Mouse (Mus musculus) right cerebral cortex, adult 18-20 months (tissue): ENCODE data around the gene BC028528.
"Not testable (repeated sequence)": the region's sequence is repeated elsewhere in the genome, so short reads cannot be mapped to it uniquely, and the experiment has no call there.

Experiments
- DNase-seq: peaks from one replicate; pipeline ENCODE4 v3.0.0; 2022; ENCODE audit warnings: mixed read lengths

BC028528 gene

DNA sequence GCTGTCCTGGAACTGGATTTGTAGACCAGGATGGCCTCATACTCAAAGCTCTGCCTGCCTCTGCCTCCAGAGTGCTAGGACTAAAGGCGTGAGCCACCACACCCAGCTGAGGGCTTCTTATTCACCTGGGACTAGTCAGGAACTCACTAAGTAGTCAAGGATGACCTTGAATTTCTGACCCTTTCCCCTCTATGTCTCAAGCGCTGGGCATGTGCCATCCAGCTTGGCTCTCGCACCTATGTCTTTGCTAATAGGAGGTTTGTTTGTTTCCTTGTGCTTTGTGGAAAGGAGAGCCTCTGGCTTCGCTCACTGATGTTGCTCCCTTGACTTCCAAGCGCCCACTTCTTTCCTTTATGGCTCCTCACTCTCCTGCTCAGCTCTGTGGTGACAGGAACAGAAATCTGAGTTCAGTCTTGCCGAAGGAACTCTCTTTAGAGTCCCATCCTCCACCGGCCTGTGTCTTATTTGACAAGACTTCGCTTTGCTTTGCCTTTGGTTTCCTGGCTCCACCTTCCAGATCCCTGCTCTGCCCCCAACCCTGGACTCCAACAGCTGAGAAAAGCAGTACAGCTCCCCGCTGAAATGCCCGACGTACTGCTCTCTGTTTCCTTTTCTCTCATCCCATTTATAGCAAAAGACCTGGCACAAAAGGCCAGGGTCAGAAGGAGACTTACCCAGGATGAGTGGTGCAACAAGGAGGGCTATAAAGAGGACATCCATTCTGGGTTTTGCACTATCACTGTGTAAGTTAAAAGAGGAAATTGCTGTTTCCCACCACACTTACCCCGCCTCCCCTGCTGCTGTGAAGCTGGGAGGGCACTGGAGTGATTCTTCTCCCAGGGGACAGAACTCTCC lies at the start of gene BC028528:
Gene BC028528, minus strand, starts transcription at position 795 of the 855 bp plus-strand sequence.
- no peak for DNase-seq

DNA sequence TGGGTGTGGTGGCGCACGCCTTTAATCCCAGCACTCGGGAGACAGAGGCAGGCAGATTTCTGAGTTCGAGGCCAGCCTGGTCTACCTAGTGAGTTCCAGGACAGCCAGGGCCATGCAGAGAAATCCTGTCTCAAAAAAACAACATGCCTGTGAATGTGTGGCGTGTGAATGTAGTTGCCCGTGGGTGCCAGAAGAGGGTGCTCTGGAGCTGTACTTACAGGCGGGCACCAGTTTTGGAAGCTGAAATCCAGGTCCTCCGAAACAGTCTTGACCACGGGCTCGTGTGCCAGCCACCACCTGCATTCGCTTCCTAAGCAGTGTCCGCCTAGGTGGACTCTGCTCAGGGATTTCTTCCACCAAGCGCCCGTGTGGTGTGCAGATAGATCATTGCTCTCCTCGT lies 47.0 kb upstream of the BC028528 start:
- DNase-seq: no peak

DNA sequence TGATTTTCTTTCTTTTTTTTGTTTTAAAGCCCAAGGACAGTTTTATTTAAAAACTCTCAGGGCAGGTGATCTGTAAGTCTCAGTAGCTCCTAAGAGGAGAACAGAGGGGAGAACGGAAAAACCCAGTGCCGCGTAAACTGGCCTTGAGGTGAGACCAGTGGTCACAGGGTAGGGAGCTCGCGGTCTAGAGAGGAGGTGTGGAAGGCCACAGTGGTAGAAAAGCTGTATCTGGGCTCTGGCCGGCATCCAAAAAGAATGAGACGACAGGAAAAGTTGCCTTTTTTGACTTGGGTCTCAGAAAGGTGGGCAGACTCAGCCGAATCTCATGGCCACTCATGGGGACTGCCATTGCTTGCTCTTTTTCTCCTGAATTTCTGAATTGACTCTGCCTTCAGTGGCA lies 46.4 kb upstream of the BC028528 start:
- no peak for DNase-seq

DNA sequence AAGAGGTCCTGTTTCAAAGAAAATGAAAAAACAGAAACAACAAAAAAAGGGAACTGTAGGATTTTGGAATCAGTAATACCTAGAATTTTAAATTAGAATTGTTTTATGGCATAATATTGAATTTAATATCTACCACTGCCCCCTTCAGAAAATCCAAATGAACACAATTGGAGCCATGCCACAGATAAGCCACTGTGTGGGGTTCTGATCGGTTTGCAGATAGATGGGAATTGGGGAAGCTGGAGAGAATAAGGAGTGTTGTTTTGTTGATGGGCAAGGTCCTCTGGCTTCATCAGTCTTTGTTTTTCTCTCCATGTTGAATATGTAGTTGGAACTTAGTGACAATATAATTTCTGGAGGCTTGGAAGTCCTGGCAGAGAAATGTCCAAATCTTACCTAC lies 42.6 kb upstream of the BC028528 start:
- no peak for DNase-seq

DNA sequence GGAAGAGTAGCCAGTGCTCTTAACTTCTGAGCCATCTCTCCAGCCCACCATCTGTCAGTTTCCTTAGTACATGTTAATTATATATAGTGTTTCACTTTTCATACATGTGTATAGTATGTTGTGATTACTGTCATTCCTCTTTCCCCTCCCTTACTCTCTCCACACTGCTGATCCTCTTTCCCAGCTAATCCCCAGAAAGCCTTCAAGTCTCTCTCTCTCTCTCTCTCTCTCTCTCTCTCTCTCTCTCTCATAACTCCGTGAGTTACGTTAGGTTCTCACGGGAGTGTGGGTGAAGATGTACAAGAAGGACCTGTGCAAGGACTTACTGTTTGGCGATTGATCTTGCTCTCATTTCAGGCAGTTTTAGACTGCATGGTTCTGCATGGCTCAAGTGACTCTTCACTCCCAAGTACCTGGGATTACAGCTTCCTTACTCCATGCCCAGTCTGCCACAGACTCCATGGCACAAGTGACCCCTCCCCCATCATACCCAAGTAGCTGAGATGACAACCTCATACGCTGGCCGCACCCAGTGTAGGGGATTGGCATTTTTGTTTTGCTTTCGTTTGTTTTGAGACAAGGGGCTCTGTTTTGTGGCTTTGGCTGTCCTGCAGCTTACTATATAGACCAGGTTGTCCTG lies 41.4 kb upstream of the BC028528 start:
- DNase-seq: no peak

DNA sequence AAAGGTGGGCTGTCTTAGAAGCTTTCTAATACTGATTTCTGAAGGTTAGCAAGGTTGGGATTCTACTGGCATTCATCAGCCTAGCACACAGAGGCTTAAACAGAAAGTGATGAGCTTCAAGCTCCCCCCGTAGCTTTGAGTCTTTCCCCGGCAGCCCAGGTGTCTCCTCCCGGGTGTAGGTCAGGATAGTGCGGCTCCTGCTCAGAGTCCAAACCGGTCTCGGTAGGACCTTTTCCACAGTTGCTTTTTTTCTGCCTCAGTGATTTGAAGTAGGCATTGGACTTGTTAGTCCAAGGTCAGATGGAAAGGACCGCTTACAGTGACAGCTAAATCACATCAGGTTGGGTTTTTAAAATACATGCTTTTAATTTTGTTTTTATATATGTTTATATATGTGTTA lies 40.8 kb upstream of the BC028528 start:
- no peak for DNase-seq

DNA sequence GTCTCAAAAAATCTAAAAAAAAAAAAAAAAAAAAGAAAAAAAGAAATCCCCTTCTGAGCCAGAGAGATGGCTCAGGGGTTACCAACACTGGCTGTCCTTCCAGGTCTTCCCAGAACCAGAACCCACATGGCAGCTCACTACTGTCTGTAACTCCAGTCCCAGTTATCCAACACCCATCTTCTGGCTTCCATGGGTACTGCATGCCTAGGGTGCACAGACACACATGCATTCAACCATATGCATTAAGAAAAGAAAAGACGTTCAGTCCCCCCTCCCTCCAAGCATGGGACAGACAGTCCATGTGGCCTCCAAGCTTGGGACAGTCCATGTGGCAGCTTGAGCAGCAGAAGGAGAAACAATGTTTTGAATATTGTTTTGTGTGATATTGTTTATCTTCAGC lies 40.4 kb upstream of the BC028528 start:
- no peak for DNase-seq

DNA sequence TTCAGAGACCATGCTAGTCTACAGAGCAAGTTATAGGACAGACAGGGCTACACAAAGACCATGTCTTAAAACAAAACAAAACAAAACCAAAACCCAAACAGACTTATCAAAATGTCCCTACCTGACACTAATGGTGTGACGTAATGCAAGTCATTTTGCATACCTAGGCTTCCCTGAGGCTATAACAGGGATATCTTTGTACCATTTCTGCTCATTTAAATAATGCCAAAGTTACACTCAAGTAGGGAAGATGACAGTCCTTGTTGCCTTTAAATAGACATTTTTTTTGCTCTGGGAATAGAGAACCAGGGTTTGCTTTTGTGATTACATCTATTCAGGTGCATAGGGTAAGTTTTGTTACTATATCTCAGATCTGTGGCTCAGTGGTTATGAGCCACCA lies 39.7 kb upstream of the BC028528 start:
- DNase-seq: no peak

DNA sequence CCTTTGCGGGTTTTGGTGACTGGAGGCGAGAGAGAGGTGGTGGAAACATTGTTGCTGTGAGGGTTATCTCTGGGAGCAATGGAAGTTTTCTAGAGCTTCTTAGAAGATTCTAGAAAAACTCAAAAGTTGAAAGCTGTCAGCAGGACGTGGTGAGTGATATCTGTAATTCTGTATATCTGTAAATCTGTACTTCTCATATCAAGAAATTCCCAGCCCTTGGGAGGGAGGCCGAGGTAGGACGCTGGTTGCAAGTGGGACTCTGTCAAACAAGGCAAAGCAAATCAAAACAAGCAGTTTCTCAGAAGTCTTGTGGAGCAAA lies 38.6 kb upstream of the BC028528 start:
- no peak for DNase-seq

DNA sequence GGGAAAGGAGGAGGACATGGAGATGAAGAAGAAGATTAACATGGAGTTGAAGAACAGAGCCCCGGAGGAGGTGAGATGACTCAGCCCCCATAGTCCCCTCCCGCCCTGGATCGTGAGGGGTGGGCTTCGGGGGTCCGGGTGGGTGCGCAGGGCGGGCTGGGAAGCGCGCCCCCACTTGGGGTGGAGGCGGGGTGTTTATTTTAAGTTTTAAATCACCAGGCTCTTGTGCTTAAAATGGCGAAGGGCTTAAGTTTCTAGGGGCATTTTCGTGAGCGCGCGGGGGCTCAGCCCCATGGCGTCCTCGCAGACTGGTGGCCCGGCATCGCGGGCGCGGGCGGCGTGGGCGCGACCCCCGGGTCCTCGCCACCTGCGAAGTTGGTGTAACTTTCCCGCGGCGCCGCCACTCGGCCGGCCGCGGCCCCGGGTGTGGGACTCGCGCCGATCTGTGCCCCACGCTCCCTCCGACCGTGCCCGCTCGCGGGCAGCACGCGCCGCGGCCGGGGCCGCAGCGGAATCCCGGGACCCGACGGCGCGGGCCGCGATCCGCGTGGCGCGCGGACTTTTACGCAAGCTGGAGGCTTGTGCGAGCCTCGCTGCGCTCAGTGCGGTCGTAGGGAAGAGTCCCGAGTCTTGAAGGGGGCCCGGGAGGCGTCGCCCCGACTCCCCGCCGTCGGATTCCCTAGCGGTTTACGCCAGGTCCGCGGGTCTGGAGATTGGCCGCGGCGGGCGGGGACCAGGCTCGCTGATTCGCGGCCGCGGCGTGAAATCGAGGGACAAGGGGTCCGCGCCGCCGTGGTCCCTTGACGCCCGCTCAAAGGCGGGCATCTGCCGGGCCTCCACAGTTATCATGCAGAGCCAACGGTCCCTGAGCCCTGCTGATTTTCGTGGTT lies 38.0 kb upstream of the BC028528 start:
- DNase-seq: peak; percentile 27

DNA sequence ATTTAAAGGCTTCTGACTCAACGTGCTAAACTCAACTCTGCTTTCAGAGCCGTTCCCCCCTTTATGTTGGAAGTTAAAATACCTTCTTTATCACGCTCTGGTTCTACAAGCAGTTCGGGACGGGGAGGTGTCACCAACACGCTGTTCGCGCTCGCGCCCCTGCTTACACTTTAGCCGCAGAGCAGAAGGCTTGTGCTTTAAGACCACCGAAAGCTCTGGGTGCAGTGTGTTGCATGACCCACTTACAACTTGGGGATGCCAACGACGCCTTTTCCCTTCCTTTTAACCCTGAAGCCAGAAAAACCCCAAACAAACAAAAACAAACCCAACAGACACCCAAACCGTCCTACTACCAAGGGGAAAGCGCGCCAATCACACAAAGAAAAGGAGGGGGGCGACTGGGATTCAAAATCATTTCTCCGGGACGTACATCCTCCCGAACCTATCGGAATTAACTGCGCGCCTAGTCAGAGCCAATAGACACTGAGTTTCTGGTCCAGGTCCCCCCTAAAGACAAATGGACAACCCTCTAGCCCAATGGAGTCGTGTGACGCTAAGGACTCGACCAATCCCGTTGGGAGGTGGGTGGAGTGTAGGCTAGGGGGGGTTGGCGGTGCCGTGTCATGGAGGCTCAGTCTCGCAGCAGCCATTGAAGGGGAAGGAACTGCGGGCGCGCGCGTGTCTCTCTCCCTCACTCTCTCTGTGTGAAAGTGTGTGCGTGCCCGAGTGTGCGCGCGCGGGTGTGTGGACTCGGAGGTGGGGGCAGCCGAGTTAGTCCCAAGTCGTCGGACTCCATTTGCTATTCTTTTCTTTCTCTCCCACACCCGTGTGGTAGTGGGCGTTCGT lies 37.1 kb upstream of the BC028528 start, which contains the start of gene Anp32e:
Gene Anp32e, plus strand, starts transcription at position 589 of the 846 bp plus-strand sequence.
- DNase-seq: peak; percentile 97

DNA sequence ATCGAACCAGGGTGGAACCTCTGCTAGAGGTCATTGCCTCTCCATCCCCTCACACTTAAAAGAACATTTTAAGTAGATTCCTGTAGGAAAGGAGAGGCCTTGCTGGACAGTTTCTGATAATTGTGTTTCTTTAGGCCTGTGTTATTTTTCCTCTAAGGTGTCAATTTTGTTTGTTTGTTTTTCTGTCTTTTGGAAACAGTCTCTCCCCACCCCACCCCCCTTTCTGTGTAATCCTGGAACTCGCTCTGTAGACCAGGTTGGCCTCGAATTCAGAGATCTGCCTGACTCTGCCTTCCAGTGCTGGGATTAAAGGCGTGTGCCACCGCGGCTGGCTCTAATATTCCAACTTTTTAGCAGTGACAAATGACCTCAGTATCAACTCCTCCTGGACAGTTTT lies 36.5 kb upstream of the BC028528 start:
- no peak for DNase-seq

DNA sequence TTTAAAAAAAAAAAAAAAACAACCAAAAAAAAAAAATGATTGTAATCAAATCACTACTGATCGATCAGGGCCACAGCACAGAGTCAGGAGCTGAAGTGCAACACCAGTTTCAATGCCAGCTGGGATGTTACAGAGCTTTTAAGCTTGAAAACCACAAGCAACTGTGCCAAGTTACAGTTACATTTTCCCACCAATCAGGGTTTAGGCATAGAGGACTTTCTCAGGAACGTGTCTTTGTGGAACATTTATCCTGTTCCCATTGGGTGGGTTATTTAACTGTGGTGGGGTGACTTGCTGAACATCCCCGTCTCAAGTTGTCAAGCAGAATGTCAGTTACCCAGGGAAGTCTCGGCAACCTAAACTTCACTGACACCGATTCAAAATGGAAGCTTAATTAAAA lies 33.3 kb upstream of the BC028528 start:
- no peak for DNase-seq

DNA sequence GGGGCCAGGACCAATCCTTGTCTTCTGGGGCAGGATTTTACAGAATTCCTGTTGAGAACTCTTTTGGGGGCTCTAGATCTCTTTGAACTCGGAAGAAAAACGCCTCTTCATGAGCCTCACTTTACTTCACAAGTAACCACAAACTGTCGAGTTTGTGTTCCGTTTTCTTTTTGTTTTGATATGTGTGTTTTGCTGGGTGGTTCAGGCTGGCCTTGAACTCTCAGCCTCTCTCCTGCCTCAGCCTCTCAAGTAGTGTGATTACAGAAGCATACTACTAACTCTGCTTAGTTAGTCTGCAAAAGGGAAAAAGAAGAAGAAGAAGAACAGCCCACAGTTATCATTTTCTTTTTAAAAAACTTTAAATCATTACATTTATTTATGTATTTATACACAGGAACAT lies 32.4 kb upstream of the BC028528 start:
- DNase-seq: no peak

DNA sequence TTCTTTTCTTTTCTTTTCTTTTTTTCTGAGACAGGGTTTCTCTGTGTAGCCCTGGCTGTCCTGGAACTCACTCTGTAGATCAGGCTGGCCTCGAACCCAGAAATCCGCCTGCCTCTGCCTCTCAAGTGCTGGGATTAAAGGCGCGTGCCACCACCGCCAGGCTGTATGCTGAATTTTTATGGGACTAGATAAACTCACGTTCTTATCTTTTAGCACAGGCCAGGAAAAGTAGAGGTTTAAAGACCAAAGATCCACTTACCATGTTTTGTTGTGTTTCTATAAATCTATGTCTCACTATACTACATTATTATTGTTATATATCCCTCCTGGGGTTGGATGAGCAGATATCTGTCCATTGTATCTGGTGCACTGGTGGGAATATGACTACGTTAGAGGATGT lies 31.6 kb upstream of the BC028528 start:
- DNase-seq: not testable (repeated sequence)

DNA sequence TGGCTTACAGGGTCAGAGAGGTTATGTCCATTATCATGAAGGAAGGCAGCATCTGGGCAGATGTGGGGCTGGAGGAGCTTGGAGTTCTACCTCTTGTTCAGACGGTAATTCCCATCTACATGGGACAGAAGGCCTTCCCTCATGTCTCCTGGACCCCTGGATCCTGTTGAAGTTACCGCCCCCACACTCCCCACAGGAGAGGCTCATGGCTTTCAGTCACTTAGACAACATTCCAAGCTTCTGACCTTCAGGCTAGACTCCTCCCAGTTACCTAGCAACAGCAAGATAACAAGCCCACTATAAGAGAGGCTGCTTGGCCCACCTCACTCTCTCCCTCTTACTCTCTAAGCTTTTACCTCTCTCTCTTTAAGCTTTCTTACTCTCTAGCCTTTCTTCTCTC lies 28.7 kb upstream of the BC028528 start:
- not testable (repeated sequence) for DNase-seq

DNA sequence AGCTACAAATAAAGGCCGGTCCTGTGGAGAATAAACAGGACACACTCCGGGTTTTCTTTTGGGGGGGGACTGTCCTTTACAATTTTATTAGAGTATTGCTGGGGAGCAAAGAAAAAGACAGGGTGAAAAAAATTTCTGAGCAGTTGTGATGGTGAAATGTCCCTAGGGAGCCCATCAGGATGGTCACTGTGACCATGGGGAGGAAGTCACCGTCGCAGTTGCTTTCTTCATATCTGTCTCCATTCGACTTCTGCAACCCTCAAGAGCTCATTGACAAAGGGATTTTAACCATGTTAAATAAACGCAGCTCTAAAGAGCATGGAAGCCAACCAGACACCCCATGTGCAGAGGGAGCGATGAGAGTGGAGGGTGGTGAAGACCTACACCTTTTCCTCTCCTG lies 25.0 kb upstream of the BC028528 start:
- DNase-seq: no peak

DNA sequence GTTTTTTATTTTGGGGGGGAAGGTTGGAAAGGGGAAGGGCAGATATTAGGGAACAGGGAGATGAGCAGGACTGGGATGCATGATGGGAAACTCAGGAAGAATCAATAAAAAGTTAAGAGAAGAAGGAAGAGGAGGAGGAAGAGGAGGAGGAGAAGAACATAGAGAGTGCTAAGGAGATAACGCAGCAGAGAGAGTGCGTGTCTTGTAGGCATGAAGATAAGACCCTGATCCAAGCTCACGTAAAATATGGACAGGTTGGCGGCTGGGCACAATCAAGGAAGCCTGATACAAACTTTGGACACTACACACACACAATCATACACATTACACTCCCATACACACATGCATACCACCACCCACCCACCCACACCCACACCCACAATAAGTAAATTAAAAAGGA lies 22.9 kb upstream of the BC028528 start:
- no peak for DNase-seq

DNA sequence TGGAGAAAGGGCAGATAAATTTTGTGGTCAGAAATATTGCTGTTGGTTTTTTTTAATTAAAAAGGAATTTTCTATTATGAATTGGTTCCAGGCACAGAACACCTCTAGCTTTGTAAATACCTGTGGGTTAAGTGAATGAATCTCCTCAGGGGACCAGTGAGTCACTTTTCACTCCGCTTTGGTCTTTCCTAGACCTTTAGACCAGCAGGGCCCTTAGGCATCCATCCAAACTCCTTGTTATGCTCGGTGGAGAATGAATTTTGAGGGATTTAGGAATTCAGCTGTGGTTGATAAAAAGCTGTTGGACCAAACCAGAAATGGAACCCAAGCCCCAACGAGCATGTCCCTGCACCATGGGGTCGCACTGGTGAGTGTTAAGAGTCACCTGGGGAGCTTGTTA lies 15.8 kb upstream of the BC028528 start:
- DNase-seq: no peak

DNA sequence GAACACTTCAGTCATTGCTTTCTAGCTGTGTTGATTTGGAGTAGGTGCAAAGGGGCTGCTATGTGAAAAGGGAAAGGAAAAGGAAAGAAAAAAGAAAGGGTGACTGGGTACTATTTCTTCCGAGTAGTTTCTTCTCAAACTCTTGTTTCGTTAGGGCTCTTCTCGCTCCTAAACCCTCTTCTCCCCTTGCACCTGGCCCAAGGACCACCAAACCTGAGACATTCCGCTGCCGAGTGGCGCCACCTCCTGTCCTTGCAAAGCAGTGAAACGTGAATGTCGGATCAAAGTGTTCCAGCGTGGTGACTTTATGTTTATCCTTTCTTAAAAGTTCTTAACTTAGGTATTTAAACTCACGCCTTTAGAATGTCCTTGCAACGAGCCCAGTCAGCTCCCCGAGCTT lies 15.1 kb upstream of the BC028528 start:
- no peak for DNase-seq

DNA sequence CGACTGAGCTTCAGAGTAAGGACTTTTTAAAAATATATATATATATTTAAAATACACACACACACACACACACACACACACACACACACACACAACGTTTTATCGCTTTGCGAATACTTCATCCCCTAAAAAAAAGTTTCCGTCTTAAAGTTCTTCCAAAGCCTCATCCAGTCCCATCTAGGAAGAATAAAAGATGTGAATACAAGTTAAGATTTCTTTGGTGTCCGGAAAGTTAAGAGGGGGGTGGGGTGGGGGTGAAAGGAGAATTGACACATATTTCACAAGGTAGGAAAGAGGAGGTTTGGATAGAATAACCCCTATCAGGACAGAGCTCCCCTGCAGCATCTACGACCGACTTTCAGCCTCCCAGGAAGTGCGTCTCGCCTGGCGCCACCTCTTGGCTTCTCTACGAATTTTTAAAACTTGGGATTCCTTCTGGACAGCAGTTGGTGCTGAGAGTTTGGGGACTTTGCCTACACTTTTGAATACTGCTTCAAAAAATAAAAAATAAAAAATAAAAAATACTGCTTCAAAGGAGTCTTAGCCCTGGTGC lies 14.2 kb upstream of the BC028528 start:
- DNase-seq: peak; percentile 53
